Mouse (Mus musculus): ENCODE measurements at regions not wholly inside any gene's neighbourhood (a gene's known extent, or its start where the extent isn't known, plus 50 kb on each side); places are given as distances from the start of the nearest gene placed in this dataset.

GRCm38 (mm10) chrX:11664330-11665061 is 336.9 kb downstream of the H2al1j start:
- DNase-seq (ENCODE audit: extremely low read depth, low read depth, low spot score): peak; percentile 54
- WGBS: 0% methylated on average over 39 of the region's 68 CpGs
- peaks cover 6% of the 10 kb centered on the region; the same call in 1 of the 2 replicates for H3K4me1 ChIP-seq (ENCODE audit: control insufficient read depth, insufficient read depth, low read length)
- H3K9ac ChIP-seq (ENCODE audit: low read depth, low read length): peak overlapping the region; percentile 89
- no peaks in the 10 kb centered on the region for H3K79me2 ChIP-seq (ENCODE audit: control insufficient read depth, insufficient read depth, low read length)
- peak overlapping the region; percentile 75 for H3K27ac ChIP-seq (replicated peaks; ENCODE audit: insufficient read depth, low read depth, low read length)
- no peaks in the 10 kb centered on the region for H3K36me3 ChIP-seq (ENCODE audit: control insufficient read depth, insufficient read depth, low read length)
- TF ChIP-seq POLR2A (IDR thresholded peaks at IDR 0.05; ENCODE audit: extremely low read depth, insufficient read depth, low read length) (no peak), CTCF (IDR thresholded peaks at IDR 0.05; ENCODE audit: low read depth, low read length) (no peak)
- no peaks in the 10 kb centered on the region for H3K27me3 ChIP-seq (ENCODE audit: control insufficient read depth, insufficient read depth, low read length)
- H3K4me3 ChIP-seq (ENCODE audit: insufficient read depth, low read depth, low read length): peak overlapping the region; percentile 71

GRCm38 (mm10) chrX:11665077-11665974 is 337.7 kb downstream of the H2al1j start:
- H3K27ac ChIP-seq (replicated peaks; ENCODE audit: insufficient read depth, low read depth, low read length): peak overlapping the region; percentile 67
- no peaks in the 10 kb centered on the region for H3K36me3 ChIP-seq (ENCODE audit: control insufficient read depth, insufficient read depth, low read length)
- peak overlapping the region; percentile 71 for H3K4me3 ChIP-seq (ENCODE audit: insufficient read depth, low read depth, low read length)
- peak overlapping the region; percentile 89 for H3K9ac ChIP-seq (ENCODE audit: low read depth, low read length)
- H3K4me1 ChIP-seq (ENCODE audit: control insufficient read depth, insufficient read depth, low read length): peaks cover 6% of the 10 kb centered on the region; the same call in 1 of the 2 replicates
- TF ChIP-seq CTCF (IDR thresholded peaks at IDR 0.05; ENCODE audit: low read depth, low read length) (no peak), POLR2A (IDR thresholded peaks at IDR 0.05; ENCODE audit: extremely low read depth, insufficient read depth, low read length) (no peak)
- no peak for DNase-seq (ENCODE audit: extremely low read depth, low read depth, low spot score)
- WGBS: 16% methylated on average over 28 of the region's 30 CpGs
- no peaks in the 10 kb centered on the region for H3K27me3 ChIP-seq (ENCODE audit: control insufficient read depth, insufficient read depth, low read length)
- H3K79me2 ChIP-seq (ENCODE audit: control insufficient read depth, insufficient read depth, low read length): no peaks in the 10 kb centered on the region

GRCm38 (mm10) chrX:11666517-11666916 is 338.9 kb downstream of the H2al1j start:
- H3K4me3 ChIP-seq (ENCODE audit: insufficient read depth, low read depth, low read length): no peak overlapping the region
- WGBS: 45% methylated on average over 4 of the region's 15 CpGs
- H3K36me3 ChIP-seq (ENCODE audit: control insufficient read depth, insufficient read depth, low read length): no peaks in the 10 kb centered on the region
- H3K9ac ChIP-seq (ENCODE audit: low read depth, low read length): no peak overlapping the region
- no peak for DNase-seq (ENCODE audit: extremely low read depth, low read depth, low spot score)
- TF ChIP-seq POLR2A (IDR thresholded peaks at IDR 0.05; ENCODE audit: extremely low read depth, insufficient read depth, low read length): no peak
- no peak for TF ChIP-seq CTCF (IDR thresholded peaks at IDR 0.05; ENCODE audit: low read depth, low read length)
- no peaks in the 10 kb centered on the region for H3K27me3 ChIP-seq (ENCODE audit: control insufficient read depth, insufficient read depth, low read length)
- H3K27ac ChIP-seq (replicated peaks; ENCODE audit: insufficient read depth, low read depth, low read length): no peak overlapping the region
- H3K79me2 ChIP-seq (ENCODE audit: control insufficient read depth, insufficient read depth, low read length): no peaks in the 10 kb centered on the region
- peaks cover 6% of the 10 kb centered on the region; the same call in 1 of the 2 replicates for H3K4me1 ChIP-seq (ENCODE audit: control insufficient read depth, insufficient read depth, low read length)

GRCm38 (mm10) chrX:11671805-11672204 is 344.2 kb downstream of the H2al1j start:
- no peaks in the 10 kb centered on the region for H3K79me2 ChIP-seq (ENCODE audit: control insufficient read depth, insufficient read depth, low read length)
- H3K27ac ChIP-seq (replicated peaks; ENCODE audit: insufficient read depth, low read depth, low read length): no peak overlapping the region
- no peak overlapping the region for H3K9ac ChIP-seq (ENCODE audit: low read depth, low read length)
- no peaks in the 10 kb centered on the region for H3K4me1 ChIP-seq (ENCODE audit: control insufficient read depth, insufficient read depth, low read length)
- 80% methylated on average over 8 of the region's 8 CpGs for WGBS
- TF ChIP-seq POLR2A (IDR thresholded peaks at IDR 0.05; ENCODE audit: extremely low read depth, insufficient read depth, low read length) (no peak), CTCF (IDR thresholded peaks at IDR 0.05; ENCODE audit: low read depth, low read length) (no peak)
- H3K36me3 ChIP-seq (ENCODE audit: control insufficient read depth, insufficient read depth, low read length): no peaks in the 10 kb centered on the region
- no peak overlapping the region for H3K4me3 ChIP-seq (ENCODE audit: insufficient read depth, low read depth, low read length)
- H3K27me3 ChIP-seq (ENCODE audit: control insufficient read depth, insufficient read depth, low read length): no peaks in the 10 kb centered on the region
- no peak for DNase-seq (ENCODE audit: extremely low read depth, low read depth, low spot score)

- Histone ChIP-seq H3K27ac (replicated peaks; ENCODE audit: insufficient read depth, low read depth, low read length) (no peak overlapping the region), H3K9ac (ENCODE audit: low read depth, low read length) (no peak overlapping the region), H3K4me3 (ENCODE audit: insufficient read depth, low read depth, low read length) (no peak overlapping the region), H3K27me3 (ENCODE audit: control insufficient read depth, insufficient read depth, low read length) (no peaks in the 10 kb centered on the region), H3K36me3 (ENCODE audit: control insufficient read depth, insufficient read depth, low read length) (no peaks in the 10 kb centered on the region), H3K4me1 (ENCODE audit: control insufficient read depth, insufficient read depth, low read length) (no peaks in the 10 kb centered on the region), H3K79me2 (ENCODE audit: control insufficient read depth, insufficient read depth, low read length) (no peaks in the 10 kb centered on the region)
- DNase-seq (ENCODE audit: extremely low read depth, low read depth, low spot score): no peak
- WGBS: 83% methylated on average over 2 of the region's 2 CpGs
- TF ChIP-seq CTCF (IDR thresholded peaks at IDR 0.05; ENCODE audit: low read depth, low read length): no peak
- TF ChIP-seq POLR2A (IDR thresholded peaks at IDR 0.05; ENCODE audit: extremely low read depth, insufficient read depth, low read length): no peak
Measured at GRCm38 (mm10) chrX:11678086-11678485, 350.5 kb downstream of the H2al1j start.
